Mouse (Mus musculus) forebrain, embryonic 15.5 days (tissue): ENCODE results near the gene Olfr1512. TPM values are rescaled to one million over a fixed set of nuclear protein-coding genes. Genes with fewer than 3 reads are reported as not detected.
"Not testable (repeated sequence)": the region's sequence is repeated elsewhere in the genome, so short reads cannot be mapped to it uniquely, and the experiment has no call there.

Source experiments
- ATAC-seq: fragments of 200-750 bp; cut with Nextera tagmentation; replicated peaks from 2 replicates; pipeline ENCODE4 v1.8.0; 2017; ENCODE audit warnings: mild to moderate bottlenecking, moderate TSS enrichment, moderate library complexity
- H3K27ac ChIP-seq: fragments of 300-500 bp; sonication (generic); replicated peaks from 2 replicates; pipeline ENCODE4 v1.5.1; 2015; ENCODE audit warnings: mild to moderate bottlenecking, inconsistent platforms
- H3K27me3 ChIP-seq: fragments of 300-500 bp; sonication (generic); 2 replicates; pipeline ENCODE4 v1.6.1; 2015; ENCODE audit warnings: inconsistent platforms
- H3K36me3 ChIP-seq: fragments of 300-500 bp; sonication (generic); 2 replicates; pipeline ENCODE4 v1.6.1; 2015; ENCODE audit warnings: mild to moderate bottlenecking, inconsistent platforms
- H3K4me1 ChIP-seq: fragments of 300-500 bp; sonication (generic); 2 replicates; pipeline ENCODE4 v1.6.1; 2015; ENCODE audit warnings: inconsistent platforms
- H3K4me2 ChIP-seq: fragments of 300-500 bp; sonication (generic); replicated peaks from 2 replicates; pipeline ENCODE4 v1.6.1; 2015; ENCODE audit warnings: mild to moderate bottlenecking, inconsistent platforms
- H3K4me3 ChIP-seq: fragments of 300-500 bp; sonication (generic); 2 replicates; pipeline ENCODE4 v1.5.1; 2015; ENCODE audit warnings: mild to moderate bottlenecking, inconsistent platforms
- H3K9ac ChIP-seq: fragments of 300-500 bp; sonication (generic); replicated peaks from 2 replicates; pipeline ENCODE4 v1.6.1; 2015; ENCODE audit warnings: mild to moderate bottlenecking, inconsistent platforms
- H3K9me3 ChIP-seq: fragments of 300-500 bp; sonication (generic); 2 replicates; pipeline ENCODE4 v1.6.1; 2016; ENCODE audit warnings: inconsistent platforms
- WGBS: fragments of 180-500 bp; shearing (Covaris S2); methylation state at CpG from one replicate; pipeline ENCODE4 v1.1.7; 2015; ENCODE audit warnings: mixed read lengths; 5-methylcytosine and 5-hydroxymethylcytosine counted together
- polyA plus RNA-seq: library from polyadenylated mRNA; unstranded; fragments of >200 nt; fragmentation: Nextera tagmentation; extraction: Ambion mirVana; gene quantifications from 2 replicates; pipeline ENCODE4 v1.2.1, GENCODE M21; 2015

Olfr1512 gene
- not detected in 2 replicates for polyA plus RNA-seq

GRCm38 (mm10) chr14:52379068-52379467 lies at the start of gene Olfr1512:
TSS of gene Olfr1512 (minus strand) at chr14:52379168.
- WGBS = 76% methylated on average over 2 of the region's 2 CpGs
- no peaks in the 10 kb centered on the region for H3K36me3 ChIP-seq
- H3K4me1 ChIP-seq = no peaks in the 10 kb centered on the region
- H3K27me3 ChIP-seq = no peaks in the 10 kb centered on the region
- no peaks in the 10 kb centered on the region for H3K9me3 ChIP-seq
- no peak within 1 kb of the TSS for H3K4me2 ChIP-seq
- ATAC-seq = no peak
- H3K4me3 ChIP-seq = no peak within 1 kb of the TSS
- no peak within 1 kb of the TSS for H3K9ac ChIP-seq
- no peak within 1 kb of the TSS for H3K27ac ChIP-seq

- Histone ChIP-seq H3K4me3 (no peak overlapping the region), H3K9ac (no peak overlapping the region), H3K27ac (no peak overlapping the region), H3K27me3 (no peaks in the 10 kb centered on the region), H3K36me3 (no peaks in the 10 kb centered on the region), H3K4me1 (no peaks in the 10 kb centered on the region), H3K4me2 (no peak overlapping the region), H3K9me3 (no peaks in the 10 kb centered on the region)
- no peak for ATAC-seq
- 85% methylated on average over 1 of the region's 1 CpGs for WGBS
These were observed 48.7 kb upstream of the Olfr1512 start for GRCm38 (mm10) chr14:52427686-52428085.

GRCm38 (mm10) chr14:52414273-52414672 lies 35.3 kb upstream of the Olfr1512 start, which contains the start of gene Olfr1510:
TSS of gene Olfr1510 (minus strand) at chr14:52414373.
- Histone ChIP-seq H3K27me3 (no peaks in the 10 kb centered on the region), H3K4me3 (no peak within 1 kb of the TSS), H3K9ac (no peak within 1 kb of the TSS), H3K9me3 (no peaks in the 10 kb centered on the region), H3K4me1 (no peaks in the 10 kb centered on the region), H3K4me2 (no peak within 1 kb of the TSS), H3K36me3 (no peaks in the 10 kb centered on the region), H3K27ac (no peak within 1 kb of the TSS)
- no peak for ATAC-seq
- WGBS = 84% methylated on average over 3 of the region's 3 CpGs

GRCm38 (mm10) chr14:52410142-52410919 lies 31.4 kb upstream of the Olfr1512 start:
- H3K9me3 ChIP-seq, H3K4me3 ChIP-seq, H3K27ac ChIP-seq, H3K36me3 ChIP-seq, H3K27me3 ChIP-seq, H3K4me1 ChIP-seq, H3K4me2 ChIP-seq, H3K9ac ChIP-seq: not testable (repeated sequence)
- 79% methylated on average over 8 of the region's 10 CpGs for WGBS
- ATAC-seq = 0 out of 2 replicates have a peak, but pooled peaks have one; percentile 43

- no peak within 1 kb of the TSS for H3K4me3 ChIP-seq
- 87% methylated on average over 4 of the region's 4 CpGs for WGBS
- ATAC-seq = no peak
- no peak within 1 kb of the TSS for H3K9ac ChIP-seq
- no peaks in the 10 kb centered on the region for H3K27me3 ChIP-seq
- H3K4me1 ChIP-seq = no peaks in the 10 kb centered on the region
- H3K9me3 ChIP-seq = no peaks in the 10 kb centered on the region
- H3K4me2 ChIP-seq = no peak within 1 kb of the TSS
- H3K36me3 ChIP-seq = no peaks in the 10 kb centered on the region
- H3K27ac ChIP-seq = no peak within 1 kb of the TSS
These were observed 18.3 kb upstream of the Olfr1512 start, which contains the start of gene Olfr1511 for GRCm38 (mm10) chr14:52397279-52397678. TSS of gene Olfr1511 (minus strand) at chr14:52397379.

GRCm38 (mm10) chr14:52390084-52390848 lies 11.3 kb upstream of the Olfr1512 start:
- H3K36me3 ChIP-seq, H3K9me3 ChIP-seq, ATAC-seq, H3K4me1 ChIP-seq, H3K9ac ChIP-seq, H3K27ac ChIP-seq, H3K4me2 ChIP-seq, H3K27me3 ChIP-seq, H3K4me3 ChIP-seq: not testable (repeated sequence)
- WGBS = 92% methylated on average over 9 of the region's 9 CpGs

- H3K4me3 ChIP-seq = no peak overlapping the region
- WGBS = 90% methylated on average over 3 of the region's 3 CpGs
- H3K9ac ChIP-seq = no peak overlapping the region
- H3K4me1 ChIP-seq = no peaks in the 10 kb centered on the region
- no peaks in the 10 kb centered on the region for H3K9me3 ChIP-seq
- no peaks in the 10 kb centered on the region for H3K36me3 ChIP-seq
- H3K27me3 ChIP-seq = no peaks in the 10 kb centered on the region
- no peak overlapping the region for H3K4me2 ChIP-seq
- H3K27ac ChIP-seq = no peak overlapping the region
- no peak for ATAC-seq
These were observed 10.2 kb downstream of the Olfr1512 start for GRCm38 (mm10) chr14:52368741-52369140.

- no peaks in the 10 kb centered on the region for H3K9me3 ChIP-seq
- H3K27me3 ChIP-seq = no peaks in the 10 kb centered on the region
- H3K27ac ChIP-seq = no peak within 1 kb of the TSS
- no peak for ATAC-seq
- H3K9ac ChIP-seq = no peak within 1 kb of the TSS
- 80% methylated on average over 4 of the region's 4 CpGs for WGBS
- no peaks in the 10 kb centered on the region for H3K4me1 ChIP-seq
- H3K36me3 ChIP-seq = no peaks in the 10 kb centered on the region
- no peak within 1 kb of the TSS for H3K4me2 ChIP-seq
- H3K4me3 ChIP-seq = no peak within 1 kb of the TSS
These were observed 22.7 kb downstream of the Olfr1512 start, which contains the start of gene Olfr1513 for GRCm38 (mm10) chr14:52356308-52356707. TSS of gene Olfr1513 (minus strand) at chr14:52356408.

- Histone ChIP-seq H3K9ac (peak overlapping the region; percentile 33), H3K4me1 (peaks cover 8% of the 10 kb centered on the region; the same call in 1 of the 2 replicates), H3K36me3 (no peaks in the 10 kb centered on the region), H3K27ac (peak overlapping the region; percentile 23; the same call in 1 of the 2 replicates), H3K4me2 (peak overlapping the region; percentile 42; the same call in 1 of the 2 replicates), H3K4me3 (peak overlapping the region; percentile 31; the same call in 1 of the 2 replicates), H3K9me3 (no peaks in the 10 kb centered on the region), H3K27me3 (no peaks in the 10 kb centered on the region)
- ATAC-seq = no peak
- WGBS = 77% methylated on average over 6 of the region's 6 CpGs
These were observed 39.5 kb downstream of the Olfr1512 start for GRCm38 (mm10) chr14:52339512-52339852.

GRCm38 (mm10) chr14:52338751-52339511 lies 40.0 kb downstream of the Olfr1512 start:
- 29% methylated on average over 21 of the region's 21 CpGs for WGBS
- H3K4me1 ChIP-seq = peaks cover 8% of the 10 kb centered on the region; the same call in 1 of the 2 replicates

GRCm38 (mm10) chr14:52332171-52332570 lies 46.8 kb downstream of the Olfr1512 start:
- WGBS = 23% methylated on average over 3 of the region's 3 CpGs
- H3K9ac ChIP-seq = no peak overlapping the region
- H3K4me1 ChIP-seq = peaks cover 13% of the 10 kb centered on the region
- H3K27me3 ChIP-seq = no peaks in the 10 kb centered on the region
- no peak overlapping the region for H3K4me2 ChIP-seq
- no peak overlapping the region for H3K27ac ChIP-seq
- no peaks in the 10 kb centered on the region for H3K36me3 ChIP-seq
- H3K4me3 ChIP-seq = no peak overlapping the region
- H3K9me3 ChIP-seq = no peaks in the 10 kb centered on the region
- no peak for ATAC-seq

More at GRCm38 (mm10) chr14:52338751-52339511, 40.0 kb downstream of the Olfr1512 start:
- Histone ChIP-seq H3K27ac (peak overlapping the region; percentile 23; the same call in 1 of the 2 replicates), H3K36me3 (no peaks in the 10 kb centered on the region), H3K4me3 (peak overlapping the region; percentile 31), H3K9ac (peak overlapping the region; percentile 33), H3K27me3 (no peaks in the 10 kb centered on the region), H3K9me3 (no peaks in the 10 kb centered on the region), H3K4me2 (peak overlapping the region; percentile 42)
- peak; percentile 78 for ATAC-seq
